Mouse (Mus musculus) adrenal gland, postnatal 0 days (tissue): ENCODE measurements around the gene Fam118b. TPM values are rescaled to one million over a fixed set of nuclear protein-coding genes. Genes with fewer than 3 reads are reported as not detected.

Source experiments
- polyA plus RNA-seq: library from polyadenylated mRNA; unstranded; fragments of >200 nt; fragmentation: Nextera tagmentation; extraction: Ambion mirVana; gene quantifications from 2 replicates; pipeline ENCODE4 v1.2.1, GENCODE M21; 2015

Fam118b gene
- polyA plus RNA-seq, result 13.8 and 16.4 TPM in 2 replicates

DNA sequence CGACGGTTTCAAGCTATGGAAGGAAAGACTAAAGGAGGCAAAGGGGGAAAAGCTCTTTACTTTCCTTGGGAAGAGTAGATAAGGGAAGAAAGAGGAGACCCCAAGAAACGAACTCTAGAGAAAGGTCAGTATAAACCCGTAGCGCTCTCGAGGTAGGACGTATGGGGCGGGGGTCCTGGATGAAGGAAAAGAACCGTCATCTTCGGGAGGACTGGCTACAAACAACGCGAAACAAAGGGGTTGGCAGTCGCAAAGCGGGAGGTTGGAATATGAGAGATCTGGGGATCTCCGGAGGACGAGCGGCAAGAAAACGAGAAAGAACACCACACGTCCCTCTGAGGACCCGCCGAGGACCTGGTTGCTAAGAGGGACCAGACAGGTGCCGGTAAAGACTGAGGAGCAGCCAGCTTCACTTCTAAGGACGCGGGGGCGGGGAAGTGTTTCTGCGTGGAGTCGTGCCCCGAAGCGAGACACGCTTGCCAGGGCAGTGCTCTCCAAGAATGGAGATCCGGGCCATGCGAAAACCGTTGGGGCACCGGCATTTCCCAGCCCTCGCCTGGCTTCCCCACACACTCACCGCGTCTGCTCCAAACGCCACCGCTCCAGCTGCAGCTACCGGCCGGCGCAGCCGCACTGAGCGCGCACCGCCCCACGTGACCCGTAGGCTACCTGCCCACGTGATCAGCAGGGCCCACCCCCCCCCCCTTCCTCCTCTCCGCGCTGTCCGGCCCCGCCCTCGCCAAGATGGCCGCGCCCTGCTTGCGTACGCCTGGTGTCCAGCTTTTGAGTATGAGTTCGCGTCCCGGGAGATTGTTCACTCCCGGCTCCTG lies at the start of gene Fam118b, which contains the start of gene Rpusd4:
TSS of gene Fam118b (minus strand) at position 660 of the 830 bp plus-strand sequence.
TSS of gene Rpusd4 (plus strand) at position 720 of the 830 bp plus-strand sequence.

DNA sequence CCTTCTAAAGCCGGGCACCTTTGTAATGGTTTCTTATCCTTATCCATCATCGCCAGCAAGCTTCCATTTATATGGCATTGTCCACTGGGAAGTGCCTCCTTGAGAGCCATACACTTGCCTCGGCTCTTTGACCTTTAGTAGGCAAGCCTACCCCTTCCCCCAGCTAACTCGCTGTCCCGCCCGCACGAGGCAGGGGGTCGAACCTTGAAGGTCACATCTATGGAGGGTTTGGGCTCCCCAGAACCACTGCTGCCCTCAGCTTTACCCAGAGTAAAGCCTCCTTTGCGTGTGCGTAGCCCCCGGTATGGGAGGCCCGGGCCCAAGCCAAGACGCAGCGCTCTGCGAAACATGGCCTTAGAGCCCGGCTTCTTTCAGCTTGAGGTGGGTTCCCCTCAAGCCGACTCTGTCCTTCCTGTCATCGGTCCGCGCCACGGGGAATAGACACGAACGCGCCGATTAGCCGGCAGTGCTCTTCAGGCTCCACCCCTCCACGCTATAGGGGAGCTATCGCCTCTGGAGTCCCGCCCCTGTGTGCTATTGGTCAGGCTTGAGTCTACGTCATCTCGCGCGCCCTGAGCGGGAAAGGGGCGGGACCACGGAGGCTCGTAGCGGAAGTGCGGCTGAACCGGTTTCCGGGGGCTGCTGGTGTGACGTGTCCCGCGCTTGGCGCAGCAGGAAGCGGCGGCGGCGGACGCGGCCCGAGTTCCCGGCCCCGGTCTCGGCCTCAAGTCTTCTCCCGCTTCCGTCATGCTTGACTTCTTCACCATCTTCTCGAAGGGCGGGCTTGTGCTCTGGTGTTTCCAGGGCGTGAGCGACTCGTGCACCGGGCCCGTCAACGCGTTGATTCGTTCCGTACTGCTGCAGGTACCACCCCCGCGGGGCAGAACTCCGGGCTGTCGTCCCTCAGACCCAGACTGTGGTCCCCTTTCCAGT lies 56.8 kb downstream of the Fam118b start, which contains the start of gene Foxred1:
TSS of gene Foxred1 (minus strand) at position 514 of the 933 bp plus-strand sequence.

GRCm38 (mm10) chr9:35199772-35200471 lies 67.7 kb downstream of the Fam118b start, which contains the start of the genes Srpr and Tirap:
Gene Srpr, plus strand, starts transcription at chr9:35200175.
Gene Tirap, minus strand, starts transcription at chr9:35200291.

GRCm38 (mm10) chr9:35175251-35176123 lies 92.1 kb downstream of the Fam118b start, which contains the start of gene Dcps:
Gene Dcps, minus strand, starts transcription at chr9:35176061.

Other genes starting within 250 kb of the Fam118b start
- gene St3gal4, start 148.5 kb downstream of the Fam118b start, polyA plus RNA-seq, result 19.7 and 22.3 TPM in 2 replicates
- gene Dcps, start 91.7 kb downstream of the Fam118b start, polyA plus RNA-seq, result 59.4 and 61.2 TPM in 2 replicates
- gene Srpr, start 67.6 kb downstream of the Fam118b start, polyA plus RNA-seq, result 70.2 and 112 TPM in 2 replicates
- gene Tirap, start 67.5 kb downstream of the Fam118b start, polyA plus RNA-seq, result 5.3 and 6.4 TPM in 2 replicates
- 27.5 and 43.3 TPM in 2 replicates for gene Foxred1, start 56.8 kb downstream of the Fam118b start, polyA plus RNA-seq
- gene Rpusd4, start 60 bp upstream of the Fam118b start, polyA plus RNA-seq, result 15.1 and 20.5 TPM in 2 replicates
- 4.7 and 5.6 TPM in 2 replicates for gene Cdon, start 153.3 kb upstream of the Fam118b start, polyA plus RNA-seq